Mouse (Mus musculus): ENCODE results near the gene Selenow. TPM values are rescaled to one million over a fixed set of nuclear protein-coding genes. Genes with fewer than 3 reads are reported as not detected.
A peak's percentile ranks its signal among the peaks of the same experiment; 100 is the strongest.
"Not testable (repeated sequence)": the region's sequence is repeated elsewhere in the genome, so short reads cannot be mapped to it uniquely, and the experiment has no call there.

The Selenow gene
- polyA plus RNA-seq, 1 experiment from 2014 or later: 1,414 TPM

DNA sequence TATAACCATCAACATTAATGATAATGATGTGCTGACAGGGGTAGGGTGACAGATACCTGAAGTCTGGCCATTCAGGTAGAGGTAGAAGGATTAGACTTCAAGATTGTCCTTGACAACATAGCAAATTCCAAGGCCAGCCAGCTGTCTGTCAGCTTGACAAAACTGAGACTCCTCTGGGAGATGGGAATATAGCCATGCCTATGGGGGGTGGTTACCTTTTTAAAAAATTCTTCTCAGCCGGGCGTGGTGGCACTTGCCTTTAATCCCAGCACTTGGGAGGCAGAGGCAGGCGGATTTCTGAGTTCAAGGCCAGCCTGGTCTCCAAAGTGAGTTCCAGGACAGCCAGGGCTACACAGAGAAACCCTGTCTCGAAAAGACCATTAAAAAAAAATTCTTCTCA, 6.5 kb downstream of the Selenow start:
- Histone ChIP-seq H3K4me1 (peaks cover 11% of the 10 kb centered on the region), H3K36me3 (replicated peaks) (peaks cover 22% of the 10 kb centered on the region; the same call in 1 of the 2 replicates)
- not testable (repeated sequence) for H3K4me3 ChIP-seq; H3K27ac ChIP-seq; ATAC-seq (replicated peaks); H3K4me2 ChIP-seq; H3K27me3 ChIP-seq (replicated peaks); H3K9ac ChIP-seq; H3K9me3 ChIP-seq
- WGBS: 94% methylated on average over 4 of the region's 4 CpGs

DNA sequence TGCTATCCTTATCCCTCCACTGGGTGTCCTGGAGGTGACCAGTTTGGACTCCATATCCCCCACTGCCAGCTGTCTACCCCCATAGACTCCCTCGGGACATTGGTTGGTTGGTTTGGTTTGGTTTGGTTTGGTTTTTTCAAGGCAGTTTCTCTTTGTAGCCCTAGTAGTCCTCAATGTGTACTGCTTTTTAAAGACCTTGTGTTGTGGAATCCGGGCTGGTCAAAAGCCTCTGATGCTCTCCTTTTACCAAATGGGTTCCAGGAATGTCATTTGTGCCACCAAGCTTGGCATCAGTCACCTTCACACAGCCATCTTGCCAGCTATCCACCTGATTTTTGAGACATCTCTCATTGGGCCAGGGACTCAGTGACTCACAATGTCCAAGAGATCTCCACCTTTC, 7.5 kb downstream of the Selenow start:
- H3K27me3 ChIP-seq (replicated peaks): no peaks in the 10 kb centered on the region
- no peak overlapping the region for H3K4me3 ChIP-seq
- H3K4me1 ChIP-seq: peaks cover 1% of the 10 kb centered on the region
- no peak overlapping the region for H3K4me2 ChIP-seq
- no peak for ATAC-seq (replicated peaks)
- 83% methylated on average over 2 of the region's 2 CpGs for WGBS
- no peak overlapping the region for H3K27ac ChIP-seq
- no peaks in the 10 kb centered on the region for H3K9me3 ChIP-seq
- peaks cover 19% of the 10 kb centered on the region; the same call in 1 of the 2 replicates for H3K36me3 ChIP-seq (replicated peaks)
- no peak overlapping the region for H3K9ac ChIP-seq

GRCm38 (mm10) chr7:15914252-15914651, 8.0 kb downstream of the Selenow start:
- Histone ChIP-seq H3K9me3 (no peaks in the 10 kb centered on the region), H3K9ac (no peak overlapping the region), H3K4me2 (no peak overlapping the region), H3K27me3 (replicated peaks) (no peaks in the 10 kb centered on the region), H3K4me3 (no peak overlapping the region), H3K27ac (no peak overlapping the region), H3K36me3 (replicated peaks) (peaks cover 14% of the 10 kb centered on the region; the same call in 1 of the 2 replicates), H3K4me1 (no peaks in the 10 kb centered on the region)
- WGBS: 49% methylated on average over 2 of the region's 2 CpGs
- ATAC-seq (replicated peaks): no peak

DNA sequence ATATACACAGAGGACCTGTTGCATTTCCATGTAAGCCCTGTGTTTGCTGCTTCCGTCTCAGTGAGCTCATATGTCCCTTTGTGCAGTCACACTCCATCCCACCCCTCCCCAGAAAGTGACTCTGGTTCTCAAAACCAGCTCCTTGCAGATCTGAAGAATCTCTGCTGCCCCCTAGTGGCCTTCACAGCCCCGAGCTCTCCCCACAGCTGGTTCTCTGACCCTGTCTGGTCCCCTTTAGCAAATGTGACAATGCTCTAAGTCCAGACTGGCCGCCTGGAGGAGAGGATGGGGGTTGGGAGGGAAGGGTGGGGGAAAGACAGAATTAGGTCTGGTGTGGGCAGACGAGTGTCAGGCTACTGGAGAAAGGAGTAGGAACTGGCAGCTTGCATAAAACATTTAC, 10.0 kb downstream of the Selenow start:
- no peak overlapping the region for H3K27ac ChIP-seq
- H3K9me3 ChIP-seq: no peaks in the 10 kb centered on the region
- no peaks in the 10 kb centered on the region for H3K4me1 ChIP-seq
- no peak overlapping the region for H3K4me3 ChIP-seq
- H3K27me3 ChIP-seq (replicated peaks): no peaks in the 10 kb centered on the region
- ATAC-seq (replicated peaks): peak; percentile 68
- peaks cover 4% of the 10 kb centered on the region; the same call in 1 of the 2 replicates for H3K36me3 ChIP-seq (replicated peaks)
- no peak overlapping the region for H3K4me2 ChIP-seq
- no peak overlapping the region for H3K9ac ChIP-seq
- 0% methylated on average over 4 of the region's 4 CpGs for WGBS

- Histone ChIP-seq H3K4me3 (no peak overlapping the region), H3K27me3 (replicated peaks) (no peaks in the 10 kb centered on the region), H3K9ac (no peak overlapping the region), H3K4me1 (no peaks in the 10 kb centered on the region), H3K27ac (no peak overlapping the region), H3K36me3 (replicated peaks) (no peaks in the 10 kb centered on the region), H3K4me2 (no peak overlapping the region), H3K9me3 (no peaks in the 10 kb centered on the region)
- ATAC-seq (replicated peaks): no peak
- 87% methylated on average over 5 of the region's 5 CpGs for WGBS
These were observed 11.7 kb downstream of the Selenow start for GRCm38 (mm10) chr7:15910521-15910920.

- Histone ChIP-seq H3K27me3 (replicated peaks) (no peaks in the 10 kb centered on the region), H3K9me3 (no peaks in the 10 kb centered on the region), H3K9ac (no peak overlapping the region), H3K36me3 (replicated peaks) (no peaks in the 10 kb centered on the region), H3K4me1 (no peaks in the 10 kb centered on the region), H3K4me3 (no peak overlapping the region), H3K4me2 (no peak overlapping the region), H3K27ac (no peak overlapping the region)
- no peak for ATAC-seq (replicated peaks)
- WGBS: 84% methylated on average over 8 of the region's 8 CpGs
These were observed 14.1 kb downstream of the Selenow start for GRCm38 (mm10) chr7:15907971-15908590.

- WGBS: 87% methylated on average over 1 of the region's 1 CpGs
- Histone ChIP-seq H3K4me2 (no peak overlapping the region), H3K9me3 (no peaks in the 10 kb centered on the region), H3K27ac (no peak overlapping the region), H3K36me3 (replicated peaks) (no peaks in the 10 kb centered on the region), H3K4me3 (no peak overlapping the region), H3K9ac (no peak overlapping the region), H3K4me1 (no peaks in the 10 kb centered on the region), H3K27me3 (replicated peaks) (no peaks in the 10 kb centered on the region)
- ATAC-seq (replicated peaks): no peak
These were observed 15.6 kb downstream of the Selenow start for GRCm38 (mm10) chr7:15906602-15907001.

DNA sequence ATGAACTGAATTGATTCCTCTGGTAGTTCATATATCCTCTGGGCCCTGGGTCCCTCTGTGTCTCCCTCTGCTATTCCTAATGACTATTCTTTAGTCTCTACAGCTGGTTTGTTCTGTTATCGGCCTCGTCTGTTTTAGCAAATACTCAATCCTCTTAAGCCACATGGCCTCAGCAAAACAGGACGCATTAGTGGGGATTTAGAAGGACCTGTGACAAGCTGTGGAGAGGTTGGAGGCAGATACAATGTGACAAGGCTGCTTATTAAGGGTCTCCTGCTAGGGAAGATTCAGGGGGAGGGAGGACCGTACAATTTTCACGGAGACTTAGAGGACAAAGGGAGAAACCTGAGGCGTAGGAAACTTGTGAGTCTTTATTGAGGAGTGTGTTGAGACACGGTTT, 16.3 kb downstream of the Selenow start:
- Histone ChIP-seq H3K27ac (no peak overlapping the region), H3K4me3 (no peak overlapping the region), H3K9ac (no peak overlapping the region), H3K4me2 (no peak overlapping the region), H3K9me3 (no peaks in the 10 kb centered on the region), H3K36me3 (replicated peaks) (no peaks in the 10 kb centered on the region), H3K27me3 (replicated peaks) (no peaks in the 10 kb centered on the region), H3K4me1 (no peaks in the 10 kb centered on the region)
- 20% methylated on average over 7 of the region's 7 CpGs for WGBS
- ATAC-seq (replicated peaks): no peak

DNA sequence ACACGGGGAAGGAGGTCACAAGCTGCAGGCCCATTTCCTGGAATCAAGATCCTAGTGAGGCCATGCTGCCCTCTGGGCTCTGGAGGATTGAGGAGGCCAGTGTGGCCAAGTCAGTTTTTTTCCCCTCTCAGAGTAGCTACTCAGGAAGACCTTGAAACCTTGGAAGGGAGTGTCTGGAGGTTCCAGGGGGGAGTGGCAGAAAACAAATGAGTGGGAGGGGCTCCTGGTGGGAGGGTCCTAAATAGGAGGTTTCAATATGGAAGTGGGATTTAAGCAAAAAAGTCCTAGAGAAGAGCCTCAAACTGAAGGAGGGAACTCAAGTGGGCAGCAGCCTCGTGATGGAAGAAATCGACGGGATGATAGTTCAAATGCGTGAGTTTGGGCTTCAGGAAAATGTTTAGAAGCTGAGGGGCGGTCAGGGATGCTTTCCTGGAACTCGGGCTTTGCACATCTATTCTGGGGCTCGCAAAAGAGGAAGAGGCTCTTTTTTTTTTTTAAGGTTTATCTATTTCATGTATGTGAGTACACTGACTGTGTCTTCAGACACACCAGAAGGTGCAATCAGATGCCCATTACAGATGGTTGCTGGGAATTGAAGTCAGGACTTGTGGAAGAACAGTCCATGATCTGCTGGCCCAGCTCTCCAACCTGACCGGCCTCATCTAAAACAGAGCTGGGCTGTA, 20.7 kb downstream of the Selenow start:
- Histone ChIP-seq H3K4me1 (no peaks in the 10 kb centered on the region), H3K4me3 (no peak overlapping the region), H3K4me2 (no peak overlapping the region), H3K36me3 (replicated peaks) (no peaks in the 10 kb centered on the region), H3K9ac (no peak overlapping the region), H3K9me3 (no peaks in the 10 kb centered on the region), H3K27me3 (replicated peaks) (no peaks in the 10 kb centered on the region), H3K27ac (no peak overlapping the region)
- ATAC-seq (replicated peaks): no peak
- 76% methylated on average over 9 of the region's 9 CpGs for WGBS

GRCm38 (mm10) chr7:15894251-15894650, 28.0 kb downstream of the Selenow start:
- Histone ChIP-seq H3K4me1 (no peaks in the 10 kb centered on the region), H3K27ac (no peak overlapping the region), H3K9ac (no peak overlapping the region), H3K4me2 (no peak overlapping the region), H3K27me3 (replicated peaks) (no peaks in the 10 kb centered on the region), H3K9me3 (no peaks in the 10 kb centered on the region), H3K36me3 (replicated peaks) (no peaks in the 10 kb centered on the region), H3K4me3 (no peak overlapping the region)
- no peak for ATAC-seq (replicated peaks)
- 84% methylated on average over 1 of the region's 1 CpGs for whole genome bisulfite sequencing

- Histone ChIP-seq H3K4me2 (no peak overlapping the region), H3K9me3 (no peaks in the 10 kb centered on the region), H3K4me3 (no peak overlapping the region), H3K9ac (no peak overlapping the region), H3K36me3 (replicated peaks) (no peaks in the 10 kb centered on the region), H3K4me1 (0 out of 2 replicates have a peak, but pooled peaks cover 2% of the 10 kb centered on the region), H3K27me3 (replicated peaks) (no peaks in the 10 kb centered on the region), H3K27ac (no peak overlapping the region)
- 93% methylated on average over 2 of the region's 2 CpGs for WGBS
- ATAC-seq (replicated peaks): no peak
These were observed 38.1 kb downstream of the Selenow start for GRCm38 (mm10) chr7:15884127-15884526.

DNA sequence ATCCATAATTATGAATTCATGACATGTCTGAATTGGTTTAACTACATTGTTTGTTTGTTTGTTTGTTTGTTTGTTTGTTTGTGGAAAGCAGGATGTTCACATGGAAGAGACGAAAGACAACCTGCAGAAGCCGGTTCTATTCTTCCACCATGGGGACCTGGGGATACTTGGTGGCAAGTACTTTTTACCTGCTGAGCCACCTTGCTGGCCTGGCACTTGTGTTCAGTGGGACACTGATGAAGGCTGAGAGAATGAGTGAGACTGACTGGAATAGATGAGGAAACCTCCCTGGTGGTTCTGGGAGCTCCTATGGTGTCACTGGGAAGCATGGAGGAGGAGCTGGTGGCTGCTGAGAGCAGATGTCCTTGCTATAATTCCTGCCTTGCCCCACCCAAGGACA, 39.9 kb downstream of the Selenow start, which contains the start of gene Crxos:
Gene Crxos (plus strand): TSS at position 301 of the 400 bp plus-strand sequence.
- Histone ChIP-seq H3K4me1 (0 out of 2 replicates have a peak, but pooled peaks cover 2% of the 10 kb centered on the region), H3K9me3 (no peaks in the 10 kb centered on the region), H3K9ac (no peak within 1 kb of the TSS), H3K27me3 (replicated peaks) (no peaks in the 10 kb centered on the region), H3K27ac (no peak within 1 kb of the TSS), H3K4me2 (no peak within 1 kb of the TSS), H3K36me3 (replicated peaks) (no peaks in the 10 kb centered on the region), H3K4me3 (no peak within 1 kb of the TSS)
- WGBS: 88% methylated on average over 2 of the region's 2 CpGs
- no peak for ATAC-seq (replicated peaks)

DNA sequence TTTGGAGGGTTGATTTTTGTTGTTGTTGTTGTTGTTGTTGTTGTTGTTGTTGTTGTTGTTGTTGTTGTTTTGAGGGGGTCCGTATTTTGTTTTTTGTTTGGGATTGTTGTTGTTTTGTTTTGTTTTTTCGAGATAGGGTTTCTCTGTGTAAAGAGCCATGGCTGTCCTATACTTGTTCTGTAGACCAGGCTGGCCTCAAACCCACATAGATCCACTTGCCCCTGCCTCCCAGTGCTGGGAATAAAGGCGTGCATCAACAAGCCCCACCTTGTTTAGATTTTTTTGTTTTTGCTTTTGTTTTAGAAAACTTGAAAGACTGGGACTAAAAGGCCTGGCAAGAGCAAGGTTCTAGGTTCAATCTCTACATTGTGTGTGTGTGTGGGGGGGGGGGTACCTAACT, 40.4 kb downstream of the Selenow start:
- WGBS: 41% methylated on average over 3 of the region's 3 CpGs
- H3K9me3 ChIP-seq: no peaks in the 10 kb centered on the region
- H3K4me1 ChIP-seq: 0 out of 2 replicates have a peak, but pooled peaks cover 2% of the 10 kb centered on the region
- no peak overlapping the region for H3K4me2 ChIP-seq
- H3K9ac ChIP-seq: no peak overlapping the region
- no peak overlapping the region for H3K27ac ChIP-seq
- no peak for ATAC-seq (replicated peaks)
- no peaks in the 10 kb centered on the region for H3K27me3 ChIP-seq (replicated peaks)
- H3K4me3 ChIP-seq: no peak overlapping the region
- no peaks in the 10 kb centered on the region for H3K36me3 ChIP-seq (replicated peaks)

Measured in midbrain, embryonic 15.5 days (tissue).